Mouse (Mus musculus) midbrain, embryonic 14.5 days (tissue): ENCODE results near the gene Ccdc137. TPM values are rescaled to one million over a fixed set of nuclear protein-coding genes. Genes with fewer than 3 reads are reported as not detected.

Source experiments
- ATAC-seq: fragments of 200-750 bp; cut with Nextera tagmentation; 2 replicates; pipeline ENCODE4 v1.8.0; 2017; ENCODE audit warnings: moderate number of reproducible peaks, moderate library complexity; ENCODE audit not compliant: low FRiP score, low TSS enrichment
- DNase-seq: peaks from one replicate; pipeline ENCODE4 v3.0.0-alpha.2; 2015
- H3K27ac ChIP-seq: fragments of 300-500 bp; sonication (generic); replicated peaks from 2 replicates; pipeline ENCODE4 v1.5.1; 2014; ENCODE audit warnings: mild to moderate bottlenecking, low read depth, low read length, moderate library complexity
- H3K27me3 ChIP-seq: fragments of 300-500 bp; sonication (generic); 2 replicates; pipeline ENCODE4 v1.6.1; 2014; ENCODE audit warnings: low read length, control low read depth, mixed read lengths; ENCODE audit not compliant: control insufficient read depth, insufficient read depth
- H3K36me3 ChIP-seq: fragments of 300-500 bp; sonication (generic); 2 replicates; pipeline ENCODE4 v1.6.1; 2014; ENCODE audit warnings: low read length, control low read depth; ENCODE audit not compliant: control insufficient read depth, insufficient read depth
- H3K4me1 ChIP-seq: fragments of 300-500 bp; sonication (generic); 2 replicates; pipeline ENCODE4 v1.6.1; 2014; ENCODE audit warnings: mild to moderate bottlenecking, antibody characterized with exemption, low read length, control low read depth; ENCODE audit not compliant: control insufficient read depth, insufficient read depth
- H3K4me2 ChIP-seq: fragments of 300-500 bp; sonication (generic); 2 replicates; pipeline ENCODE4 v1.6.1; 2014; ENCODE audit warnings: mild to moderate bottlenecking, low read length, moderate library complexity
- H3K4me3 ChIP-seq: fragments of 300-500 bp; sonication (generic); replicated peaks from 2 replicates; pipeline ENCODE4 v1.5.1; 2014; ENCODE audit warnings: low read depth, low read length
- H3K9ac ChIP-seq: fragments of 300-500 bp; sonication (generic); replicated peaks from 2 replicates; pipeline ENCODE4 v1.6.1; 2014; ENCODE audit warnings: mild to moderate bottlenecking, low read length, moderate library complexity
- H3K9me3 ChIP-seq: fragments of 300-500 bp; sonication (generic); 2 replicates; pipeline ENCODE4 v1.6.1; 2016; ENCODE audit warnings: low read length, control low read depth, mixed read lengths; ENCODE audit not compliant: control insufficient read depth
- WGBS: fragments of 180-500 bp; shearing (Covaris S2); extraction: QIAGEN DNeasy Blood & Tissue Kit; methylation state at CpG from one replicate; pipeline ENCODE4 v1.1.7; 2014; 5-methylcytosine and 5-hydroxymethylcytosine counted together
- polyA plus RNA-seq: library from polyadenylated mRNA; unstranded; fragments of >200 nt; fragmentation: Nextera tagmentation; extraction: Ambion mirVana; gene quantifications from 2 replicates; pipeline ENCODE4 v1.2.1, GENCODE M21; 2014

Gene Ccdc137
- polyA plus RNA-seq, 1 experiment from 2014 or later = 19.9 TPM

DNA sequence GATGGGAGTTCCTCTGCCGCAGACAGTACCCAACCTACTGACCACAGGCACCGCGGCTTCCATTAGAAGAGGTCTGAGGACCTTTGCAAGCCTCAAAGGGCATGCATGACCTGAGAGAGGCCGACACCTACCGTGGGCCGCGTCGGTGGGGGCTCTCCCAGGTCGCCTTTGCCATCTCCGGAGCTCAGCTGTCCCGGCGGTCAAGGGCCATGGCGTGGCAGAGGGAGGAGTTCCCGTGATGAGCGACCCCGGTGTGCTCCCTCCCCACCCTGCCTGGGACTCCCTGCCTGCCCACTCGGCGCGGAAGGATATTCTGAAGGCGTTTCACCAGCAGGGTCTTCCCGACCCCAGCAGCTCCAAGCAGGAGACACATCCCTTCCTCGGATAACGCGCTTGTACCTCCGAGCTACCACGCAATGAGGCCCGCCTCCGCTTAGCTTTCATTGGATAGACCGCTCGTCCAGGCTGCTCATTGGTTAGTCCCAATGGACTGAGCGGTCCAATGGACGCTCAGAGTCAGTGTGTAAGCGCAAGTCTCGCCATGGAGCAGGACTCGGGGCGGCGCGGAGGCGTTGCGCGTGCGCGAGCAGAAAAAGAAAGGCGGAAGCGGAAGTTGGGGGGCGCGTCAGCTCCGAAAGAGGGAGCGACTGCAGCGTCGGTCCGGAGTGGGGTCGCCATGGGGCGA is 9.3 kb downstream of the Ccdc137 start, which contains the start of gene Arl16:
Gene Arl16 (minus strand): TSS at position 557 of the 685 bp plus-strand sequence.
- H3K36me3 ChIP-seq = peaks cover 60% of the 10 kb centered on the region
- peak; percentile 100 for ATAC-seq
- WGBS = under 1% methylated on average over 54 of the region's 54 CpGs

GRCm38 (mm10) chr11:120467736-120468092 is 9.8 kb downstream of the Ccdc137 start:
- Histone ChIP-seq H3K36me3 (peaks cover 60% of the 10 kb centered on the region), H3K9me3 (no peaks in the 10 kb centered on the region), H3K4me1 (peaks cover 20% of the 10 kb centered on the region), H3K27ac (peak overlapping the region; percentile 66), H3K9ac (peak overlapping the region; percentile 75), H3K27me3 (no peaks in the 10 kb centered on the region), H3K4me3 (peak overlapping the region; percentile 71), H3K4me2 (peak overlapping the region; percentile 88)
- ATAC-seq (peak; percentile 61; the same call in 1 of the 2 replicates), DNase-seq (no peak)
- WGBS = under 1% methylated on average over 33 of the region's 33 CpGs

More for the DNA sequence above, 9.3 kb downstream of the Ccdc137 start, which contains the start of gene Arl16:
- DNase-seq = peak; percentile 99
- Histone ChIP-seq H3K4me2 (peak within 1 kb of the TSS; percentile 96), H3K4me1 (peaks cover 20% of the 10 kb centered on the region), H3K9me3 (no peaks in the 10 kb centered on the region), H3K4me3 (peak within 1 kb of the TSS; percentile 71), H3K9ac (peak within 1 kb of the TSS; percentile 85), H3K27me3 (no peaks in the 10 kb centered on the region), H3K27ac (peak within 1 kb of the TSS; percentile 82)

- Histone ChIP-seq H3K9me3 (no peaks in the 10 kb centered on the region), H3K27me3 (no peaks in the 10 kb centered on the region), H3K36me3 (peaks cover 77% of the 10 kb centered on the region), H3K4me2 (no peak overlapping the region), H3K4me1 (peaks cover 10% of the 10 kb centered on the region), H3K27ac (no peak overlapping the region), H3K4me3 (no peak overlapping the region), H3K9ac (no peak overlapping the region)
- no peak for DNase-seq
- 98% methylated on average over 6 of the region's 6 CpGs for WGBS
- ATAC-seq = no peak
Observed at GRCm38 (mm10) chr11:120472052-120472451, 14.1 kb downstream of the Ccdc137 start.

DNA sequence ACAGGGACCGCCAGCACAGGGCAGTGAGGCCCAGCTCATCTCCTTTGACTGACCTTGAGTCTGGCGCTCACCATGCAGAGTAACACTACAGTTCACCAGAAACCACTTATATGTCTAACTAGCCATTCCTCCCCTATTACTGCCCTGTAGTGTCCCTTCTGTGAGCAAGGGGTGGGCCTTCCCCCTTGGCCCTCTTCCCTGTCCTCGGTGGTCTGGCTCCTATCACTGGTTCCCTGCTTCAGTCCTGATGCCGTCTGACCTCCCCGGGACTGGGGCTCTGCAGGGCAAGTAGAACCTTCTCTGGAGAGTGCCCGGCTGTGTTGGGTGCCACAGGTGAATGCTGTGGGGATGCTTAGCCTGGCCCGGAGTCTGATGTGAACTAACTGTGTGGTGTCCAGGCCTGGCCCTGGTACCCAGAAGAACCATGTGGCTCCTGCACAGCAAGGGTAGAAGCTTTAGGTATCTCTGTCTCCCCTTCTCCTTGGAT is 25.6 kb downstream of the Ccdc137 start:
- peak overlapping the region; percentile 92 for H3K4me2 ChIP-seq
- no peaks in the 10 kb centered on the region for H3K27me3 ChIP-seq
- ATAC-seq (no peak), DNase-seq (no peak)
- no peaks in the 10 kb centered on the region for H3K9me3 ChIP-seq
- peak overlapping the region; percentile 84; the same call in 1 of the 2 replicates for H3K9ac ChIP-seq
- H3K27ac ChIP-seq = peak overlapping the region; percentile 92; the same call in 1 of the 2 replicates
- H3K36me3 ChIP-seq = peaks cover 76% of the 10 kb centered on the region
- H3K4me1 ChIP-seq = peaks cover 17% of the 10 kb centered on the region
- peak overlapping the region; percentile 98 for H3K4me3 ChIP-seq
- 90% methylated on average over 7 of the region's 7 CpGs for WGBS

GRCm38 (mm10) chr11:120484265-120484981 is 26.5 kb downstream of the Ccdc137 start, which contains the start of gene Mrpl12:
TSS of gene Mrpl12 (plus strand) at chr11:120484613.
- under 1% methylated on average over 60 of the region's 60 CpGs for WGBS

DNA sequence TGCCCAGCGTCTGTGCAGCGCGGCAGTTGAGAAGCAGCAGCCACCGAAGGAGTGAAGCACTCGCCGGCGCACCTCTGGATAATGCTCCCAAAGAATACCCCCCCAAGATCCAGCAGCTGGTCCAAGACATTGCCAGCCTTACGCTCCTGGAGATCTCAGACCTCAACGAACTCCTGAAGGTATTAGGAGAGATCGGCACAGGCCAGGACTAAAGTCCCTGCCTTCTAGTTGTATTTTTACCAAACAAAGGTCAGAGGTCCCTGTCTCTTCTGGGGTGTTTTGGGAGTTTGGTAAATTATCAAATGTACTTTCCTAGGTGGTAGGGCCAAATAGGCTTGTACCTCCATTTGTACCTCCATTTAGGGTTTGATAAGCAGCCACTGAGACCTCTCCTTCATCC is 27.3 kb downstream of the Ccdc137 start:
- no peak for DNase-seq
- no peak for ATAC-seq
- H3K4me1 ChIP-seq = peaks cover 17% of the 10 kb centered on the region
- H3K27me3 ChIP-seq = no peaks in the 10 kb centered on the region
- H3K4me2 ChIP-seq = peak overlapping the region; percentile 92
- H3K4me3 ChIP-seq = peak overlapping the region; percentile 98
- peak overlapping the region; percentile 84 for H3K9ac ChIP-seq
- 11% methylated on average over 10 of the region's 10 CpGs for WGBS
- peaks cover 66% of the 10 kb centered on the region for H3K36me3 ChIP-seq
- H3K27ac ChIP-seq = 0 out of 2 replicates have a peak overlapping the region, but pooled peaks have one; percentile 92
- no peaks in the 10 kb centered on the region for H3K9me3 ChIP-seq

More at GRCm38 (mm10) chr11:120484265-120484981, 26.5 kb downstream of the Ccdc137 start, which contains the start of gene Mrpl12:
- peaks cover 17% of the 10 kb centered on the region for H3K4me1 ChIP-seq
- H3K9ac ChIP-seq = peak within 1 kb of the TSS; percentile 84
- ATAC-seq (peak; percentile 95), DNase-seq (peak; percentile 99)
- H3K9me3 ChIP-seq = no peaks in the 10 kb centered on the region
- H3K36me3 ChIP-seq = peaks cover 71% of the 10 kb centered on the region
- peak within 1 kb of the TSS; percentile 98 for H3K4me3 ChIP-seq
- H3K27ac ChIP-seq = peak within 1 kb of the TSS; percentile 92
- H3K4me2 ChIP-seq = peak within 1 kb of the TSS; percentile 92
- H3K27me3 ChIP-seq = no peaks in the 10 kb centered on the region

GRCm38 (mm10) chr11:120488516-120488915 is 30.6 kb downstream of the Ccdc137 start:
- Histone ChIP-seq H3K9ac (no peak overlapping the region), H3K36me3 (peaks cover 35% of the 10 kb centered on the region), H3K9me3 (no peaks in the 10 kb centered on the region), H3K27ac (no peak overlapping the region), H3K4me3 (no peak overlapping the region), H3K4me1 (peaks cover 33% of the 10 kb centered on the region), H3K27me3 (no peaks in the 10 kb centered on the region), H3K4me2 (no peak overlapping the region)
- ATAC-seq = no peak
- WGBS = 75% methylated on average over 4 of the region's 4 CpGs
- DNase-seq = no peak

- H3K27me3 ChIP-seq = no peaks in the 10 kb centered on the region
- H3K4me2 ChIP-seq = no peak overlapping the region
- peaks cover 28% of the 10 kb centered on the region for H3K4me1 ChIP-seq
- DNase-seq (peak; percentile 87), ATAC-seq (no peak)
- no peak overlapping the region for H3K27ac ChIP-seq
- no peak overlapping the region for H3K4me3 ChIP-seq
- peaks cover 31% of the 10 kb centered on the region for H3K36me3 ChIP-seq
- no peaks in the 10 kb centered on the region for H3K9me3 ChIP-seq
- 63% methylated on average over 4 of the region's 4 CpGs for WGBS
- no peak overlapping the region for H3K9ac ChIP-seq
Observed at GRCm38 (mm10) chr11:120489054-120489761, 31.3 kb downstream of the Ccdc137 start.
